Mouse (Mus musculus) ES-E14 (cell line): ENCODE measurements at regions not wholly inside any gene's neighbourhood (a gene's known extent, or its start where the extent isn't known, plus 50 kb on each side); places are given as distances from the start of the nearest gene placed in this dataset.

Experiments
- DNase-seq: peaks from one replicate; pipeline ENCODE4 v3.0.0-alpha.2; 2013; ENCODE audit warnings: low read depth, low spot score
- H3K27ac ChIP-seq: 2 replicates; pipeline ENCODE4 v1.5.1; 2012; ENCODE audit warnings: low read depth, mild to moderate bottlenecking, low read length, moderate library complexity, mixed read lengths; ENCODE audit not compliant: poor library complexity, insufficient read depth, severe bottlenecking
- H3K36me3 ChIP-seq: 2 replicates; pipeline ENCODE4 v1.6.1; 2012; ENCODE audit warnings: mild to moderate bottlenecking, low read length, moderate library complexity, mixed read lengths; ENCODE audit not compliant: control insufficient read depth, poor library complexity, insufficient read depth, severe bottlenecking
- H3K4me1 ChIP-seq, 2 experiments: fragments of 150-350 bp in 1 of 2; sonication (generic) in 1 of 2; 2 replicates each; pipeline ENCODE4 v1.6.1; 2012; ENCODE audit warnings: low read length in 2 of 2, mild to moderate bottlenecking in 1 of 2, mixed read lengths in 1 of 2; ENCODE audit not compliant: control insufficient read depth in 2 of 2, insufficient read depth in 2 of 2, poor library complexity in 1 of 2
- H3K4me3 ChIP-seq, 2 experiments: fragments of 150-350 bp in 1 of 2; sonication (generic) in 1 of 2; 2 replicates each; pipeline ENCODE4 v1.5.1; 2012; ENCODE audit warnings: low read length in 2 of 2, low read depth in 1 of 2, mild to moderate bottlenecking in 1 of 2, mixed read lengths in 1 of 2; ENCODE audit not compliant: insufficient read depth in 1 of 2, poor library complexity in 1 of 2, severe bottlenecking in 1 of 2
- H3K9ac ChIP-seq: 2 replicates; pipeline ENCODE4 v1.6.1; 2012; ENCODE audit warnings: low read depth, mild to moderate bottlenecking, low read length, mixed read lengths; ENCODE audit not compliant: poor library complexity, insufficient read depth, severe bottlenecking
- H3K9me3 ChIP-seq: fragments of 150-350 bp; sonication (generic); 2 replicates; pipeline ENCODE4 v1.6.1; 2012; ENCODE audit warnings: low read depth, mild to moderate bottlenecking, low read length; ENCODE audit not compliant: control insufficient read depth, insufficient read depth
- CHD2 ChIP-seq: IDR thresholded peaks from 2 replicates; pipeline ENCODE4 v1.6.1; 2014; ENCODE audit warnings: mild to moderate bottlenecking, low read depth, low read length, inconsistent platforms
- HCFC1 ChIP-seq: IDR thresholded peaks from 2 replicates; pipeline ENCODE4 v1.6.1; 2012; ENCODE audit warnings: low read length, inconsistent platforms, borderline replicate concordance; ENCODE audit not compliant: insufficient read depth
- MAFK ChIP-seq: IDR thresholded peaks from 2 replicates; pipeline ENCODE4 v1.6.1; 2014; ENCODE audit warnings: mild to moderate bottlenecking, low read depth, low read length, inconsistent platforms; ENCODE audit not compliant: insufficient read depth
- ZC3H11A ChIP-seq: IDR thresholded peaks from 2 replicates; pipeline ENCODE4 v1.6.1; 2012; ENCODE audit warnings: low read depth, mild to moderate bottlenecking, inconsistent platforms, low read length, borderline replicate concordance
- ZNF384 ChIP-seq: IDR thresholded peaks from 2 replicates; pipeline ENCODE4 v1.6.1; 2012; ENCODE audit warnings: low read depth, low read length, inconsistent platforms
- in situ Hi-C, 2 experiments: fragments of 600-800 bp; cut with MboI; formaldehyde crosslinking; loops; one replicate each; pipeline ENCODE4 v1.15.1; 2025; ENCODE audit warnings: low sequenced_read_pairs in 2 of 2, inconsistent platforms in 1 of 2; ENCODE audit not compliant: unreplicated experiment in 2 of 2

GRCm38 (mm10) chr5:46856837-46857236 is 999.4 kb upstream of the Lcorl start:
- DNase-seq = no peak
- Histone ChIP-seq H3K27ac (no peak overlapping the region), H3K36me3 (no peaks in the 10 kb centered on the region), H3K4me1 (no peaks in the 10 kb centered on the region), H3K9me3 (no peaks in the 10 kb centered on the region), H3K4me3 (no peak overlapping the region), H3K9ac (no peak overlapping the region)
- in situ Hi-C loops = no loop called here
- TF ChIP-seq ZNF384 = no peak
- TF ChIP-seq HCFC1 = no peak
- TF ChIP-seq CHD2 = no peak
- no peak for TF ChIP-seq ZC3H11A
- no peak for TF ChIP-seq MAFK

GRCm38 (mm10) chr5:46845175-46845574 is 987.8 kb upstream of the Lcorl start:
- TF ChIP-seq ZC3H11A (no peak), CHD2 (no peak), HCFC1 (no peak), MAFK (no peak), ZNF384 (no peak)
- in situ Hi-C loops = no loop called here

DNA sequence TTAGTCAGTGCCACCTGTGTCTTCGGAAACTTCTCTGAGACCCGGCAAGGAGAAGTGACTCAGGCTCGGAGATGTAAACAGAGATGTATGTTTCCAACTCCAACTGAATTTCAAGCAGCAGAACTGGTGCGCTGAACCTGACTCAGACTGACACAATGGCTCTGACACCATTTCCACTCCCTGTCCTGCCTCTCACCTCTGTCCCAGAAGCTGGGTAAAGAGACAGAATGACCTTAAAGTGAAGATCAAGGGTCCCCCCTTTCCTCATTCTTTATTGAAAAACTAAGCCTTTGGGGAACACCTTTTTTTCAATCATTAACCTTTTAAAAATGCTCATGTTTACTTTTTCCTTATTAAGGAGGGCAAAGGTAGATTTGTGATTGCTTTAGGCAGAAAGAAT is 979.4 kb upstream of the Lcorl start:
- TF ChIP-seq HCFC1 = no peak
- no peak for TF ChIP-seq ZNF384
- no peak for TF ChIP-seq CHD2
- no peak for TF ChIP-seq MAFK
- no peak for TF ChIP-seq ZC3H11A
- Histone ChIP-seq H3K9ac (no peak overlapping the region), H3K27ac (no peak overlapping the region), H3K36me3 (no peaks in the 10 kb centered on the region), H3K4me3 (no peak overlapping the region), H3K4me1 (no peaks in the 10 kb centered on the region), H3K9me3 (no peaks in the 10 kb centered on the region)
- no peak for DNase-seq
- in situ Hi-C loops = no loop called here

More at GRCm38 (mm10) chr5:46845175-46845574, 987.8 kb upstream of the Lcorl start:
- Histone ChIP-seq H3K9me3 (no peaks in the 10 kb centered on the region), H3K36me3 (no peaks in the 10 kb centered on the region), H3K9ac (no peak overlapping the region), H3K4me3 (no peak overlapping the region), H3K4me1 (no peaks in the 10 kb centered on the region), H3K27ac (no peak overlapping the region)
- DNase-seq = no peak

- H3K36me3 ChIP-seq = no peaks in the 10 kb centered on the region
These were observed 973.6 kb upstream of the Lcorl start for GRCm38 (mm10) chr5:46830797-46831618.

DNA sequence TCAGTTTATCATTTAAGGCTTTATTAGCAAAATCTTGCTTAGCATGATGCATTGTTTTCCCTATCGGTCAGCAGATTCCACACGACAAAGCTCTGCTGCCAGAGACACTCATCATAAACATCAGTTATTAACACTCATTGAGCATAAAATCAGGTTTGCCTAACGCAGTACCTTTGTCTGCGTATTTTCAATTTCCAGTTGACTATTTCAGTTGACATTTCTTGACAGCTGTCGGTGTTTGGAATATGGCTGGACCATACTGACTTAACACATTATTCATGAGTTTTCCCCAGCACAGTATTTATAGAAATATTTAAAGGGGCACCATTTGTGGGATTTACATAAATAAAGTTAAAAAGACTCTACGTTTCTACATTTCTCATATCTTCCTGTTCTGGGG is 972.7 kb upstream of the Lcorl start:
- no peak overlapping the region for H3K9ac ChIP-seq
- H3K4me1 ChIP-seq = no peaks in the 10 kb centered on the region
- H3K9me3 ChIP-seq = no peaks in the 10 kb centered on the region
- no peaks in the 10 kb centered on the region for H3K36me3 ChIP-seq
- H3K4me3 ChIP-seq = no peak overlapping the region
- in situ Hi-C loops = no loop called here
- DNase-seq = no peak
- H3K27ac ChIP-seq = no peak overlapping the region
- TF ChIP-seq HCFC1 (no peak), ZC3H11A (no peak), ZNF384 (no peak), CHD2 (no peak), MAFK (no peak)

More at GRCm38 (mm10) chr5:46830797-46831618, 973.6 kb upstream of the Lcorl start:
- DNase-seq = no peak
- in situ Hi-C loops = no loop called here
- TF ChIP-seq ZNF384 (no peak), HCFC1 (no peak), ZC3H11A (no peak), CHD2 (no peak), MAFK (no peak)
- Histone ChIP-seq H3K4me1 (no peaks in the 10 kb centered on the region), H3K9ac (no peak overlapping the region), H3K27ac (no peak overlapping the region), H3K9me3 (no peaks in the 10 kb centered on the region), H3K4me3 (no peak overlapping the region)
